Mouse (Mus musculus) thymus, adult 2 months (tissue): ENCODE results near the gene Heg1.

Source experiments
- CTCF ChIP-seq: fragments of 200-500 bp; IDR thresholded peaks from 2 replicates; pipeline ENCODE4 v1.5.1; 2012; ENCODE audit warnings: mild to moderate bottlenecking, control low read depth, low read length, moderate library complexity, borderline replicate concordance; ENCODE audit not compliant: control insufficient read depth, poor library complexity, insufficient read depth; ENCODE audit errors: extremely low read depth
- POLR2A ChIP-seq: fragments of 200-500 bp; IDR thresholded peaks from 2 replicates; pipeline ENCODE4 v1.6.1; 2012; ENCODE audit warnings: mild to moderate bottlenecking, low read length, control low read depth, moderate library complexity; ENCODE audit not compliant: control insufficient read depth, poor library complexity, insufficient read depth; ENCODE audit errors: extremely low read depth

DNA sequence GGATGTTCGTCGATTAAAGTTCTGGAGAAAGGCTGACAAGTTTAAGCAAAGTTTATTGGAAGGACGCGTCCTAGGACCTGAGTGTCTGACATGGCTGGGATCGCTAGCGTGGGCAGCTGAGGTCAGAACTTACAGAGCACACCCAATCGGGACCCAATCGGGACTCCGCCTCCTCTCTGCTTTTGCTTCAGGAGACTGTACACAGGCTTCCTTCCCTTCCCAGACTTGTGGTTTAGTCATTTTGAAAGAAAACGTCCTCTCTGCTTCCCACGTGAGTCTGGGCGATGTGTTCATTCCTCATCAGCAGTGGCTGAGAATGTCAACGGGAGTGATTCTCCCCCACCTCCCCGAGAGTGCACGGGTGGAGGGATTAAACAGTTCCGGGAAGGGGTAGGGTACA lies 71.8 kb downstream of the Heg1 start:
- TF ChIP-seq CTCF (no peak), POLR2A (no peak)
